In the genomic region with DNA sequence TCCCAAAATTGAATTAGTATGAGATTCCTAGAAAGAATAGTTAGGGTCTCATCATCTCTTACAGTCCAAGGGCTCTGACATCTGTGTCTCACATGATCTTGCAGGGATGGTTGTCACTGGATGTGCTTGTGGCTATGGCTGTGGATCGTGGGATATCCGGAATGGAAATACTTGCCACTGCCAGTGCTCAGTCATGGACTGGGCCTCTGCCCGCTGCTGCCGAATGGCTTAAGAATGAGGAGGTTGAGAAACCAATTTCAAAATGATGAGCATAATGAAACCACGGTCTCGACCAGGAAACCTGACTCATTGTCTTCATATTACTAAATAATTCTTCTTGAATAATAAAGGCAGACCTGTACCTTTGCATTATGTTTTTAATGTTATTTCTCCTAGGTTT, we compare ENCODE assay signal across 26 mouse cellular contexts. TPM values are rescaled to one million over a fixed set of nuclear protein-coding genes. Genes with fewer than 3 reads are reported as not detected.
DNase-seq lines count a peak whose midpoint lies in the region; ATAC-seq and TF ChIP-seq lines count a peak whose summit lies in the region.
"Had no signal": no experiment of that assay in that cellular context is flagged by ENCODE, and none has a peak within 500 bp of the region (broad histone marks: within the 10 kb centered on the region; RNA-seq: fewer than 3 reads in every experiment).

No protein-coding gene starts in this region.

- no peak for DNase-seq in layer of hippocampus, postnatal 10 days (ENCODE audit: low spot score in 2 of 2)
- no peak for DNase-seq in forebrain, postnatal 0 days
- DNase-seq in neural tube, embryonic 10.5 days (ENCODE audit: extremely low spot score, low spot score), result no peak
- DNase-seq: adrenal gland, postnatal 10 days; cerebellum, adult 11 months; cerebellum, adult 8-10 months; cerebellum, postnatal 14 days; gastrocnemius, postnatal 10 days had no signal

- H3K36me3 ChIP-seq in liver, embryonic 16.5 days (ENCODE audit: control insufficient read depth, insufficient read depth), result no peaks in the 10 kb centered on the region
- no peaks in the 10 kb centered on the region for H3K36me3 ChIP-seq in liver, embryonic 12.5 days
- no peaks in the 10 kb centered on the region for H3K36me3 ChIP-seq in forebrain, postnatal 0 days (ENCODE audit: insufficient read depth)
- H3K36me3 ChIP-seq: embryonic facial prominence, embryonic 12.5 days; heart, embryonic 12.5 days; hindbrain, embryonic 15.5 days had no signal

- H3K4me1 ChIP-seq in liver, embryonic 16.5 days (ENCODE audit: control insufficient read depth, low read depth, low read length), result no peaks in the 10 kb centered on the region
- no peaks in the 10 kb centered on the region for H3K4me1 ChIP-seq in liver, embryonic 12.5 days
- no peaks in the 10 kb centered on the region for H3K4me1 ChIP-seq in forebrain, postnatal 0 days (ENCODE audit: insufficient read depth)
- H3K4me1 ChIP-seq: embryonic facial prominence, embryonic 12.5 days; forebrain, embryonic 13.5 days; heart, embryonic 12.5 days; hindbrain, embryonic 15.5 days had no signal

- no peak overlapping the region for H3K9ac ChIP-seq in liver, embryonic 16.5 days (ENCODE audit: low read depth, low read length)
- no peak overlapping the region for H3K9ac ChIP-seq in liver, embryonic 12.5 days
- H3K9ac ChIP-seq in forebrain, postnatal 0 days, result no peak overlapping the region
- H3K9ac ChIP-seq: embryonic facial prominence, embryonic 12.5 days; forebrain, embryonic 13.5 days; heart, embryonic 12.5 days; hindbrain, embryonic 15.5 days had no signal

- no peaks in the 10 kb centered on the region for H3K9me3 ChIP-seq in liver, embryonic 16.5 days (replicated peaks; ENCODE audit: control insufficient read depth, low read length)
- no peaks in the 10 kb centered on the region for H3K9me3 ChIP-seq in liver, embryonic 12.5 days (replicated peaks)
- H3K9me3 ChIP-seq in forebrain, postnatal 0 days (ENCODE audit: low read length), result no peaks in the 10 kb centered on the region
- H3K9me3 ChIP-seq: embryonic facial prominence, embryonic 12.5 days; forebrain, embryonic 13.5 days; heart, embryonic 12.5 days; hindbrain, embryonic 15.5 days had no signal

- no peak for TF ChIP-seq CTCF in forebrain, postnatal 0 days (IDR thresholded peaks at IDR 0.05; ENCODE audit: low read depth)

- H3K27ac ChIP-seq in liver, embryonic 16.5 days (ENCODE audit: low read length), result no peak overlapping the region
- H3K27ac ChIP-seq in liver, embryonic 12.5 days, result no peak overlapping the region
- H3K27ac ChIP-seq in forebrain, postnatal 0 days (ENCODE audit: low read depth, low read length), result no peak overlapping the region
- H3K27ac ChIP-seq: embryonic facial prominence, embryonic 12.5 days; forebrain, embryonic 13.5 days; hindbrain, embryonic 15.5 days had no signal

- no peak overlapping the region for H3K4me3 ChIP-seq in liver, embryonic 16.5 days (ENCODE audit: low read depth, low read length)
- no peak overlapping the region for H3K4me3 ChIP-seq in liver, embryonic 12.5 days
- H3K4me3 ChIP-seq in forebrain, postnatal 0 days (ENCODE audit: low read depth, low read length), result no peak overlapping the region
- H3K4me3 ChIP-seq: embryonic facial prominence, embryonic 12.5 days; forebrain, embryonic 13.5 days; heart, embryonic 12.5 days; hindbrain, embryonic 15.5 days had no signal

- 64% methylated on average over 6 of the region's 6 CpGs for WGBS in liver, embryonic 16.5 days (ENCODE audit: insufficient replicate concordance)
- 67% methylated on average over 6 of the region's 6 CpGs for WGBS in liver, embryonic 12.5 days (ENCODE audit: insufficient replicate concordance)
- WGBS in forebrain, postnatal 0 days, result 91% methylated on average over 6 of the region's 6 CpGs

- ATAC-seq in liver, embryonic 16.5 days (ENCODE audit: low read depth), result peak; percentile 48; the same call in 1 of the 2 replicates
- ATAC-seq in liver, embryonic 12.5 days, result no peak
- ATAC-seq in common myeloid progenitor, adult 5-6 weeks (replicated peaks; ENCODE audit: low read depth, poor library complexity, severe bottlenecking), result peak; percentile 25; the same call in 1 of the 2 replicates
- peak; percentile 93 for ATAC-seq in megakaryocyte, adult 5-6 weeks (ENCODE audit: poor library complexity, severe bottlenecking)
- ATAC-seq in forebrain, postnatal 0 days, result no peak
- ATAC-seq: forebrain, embryonic 13.5 days; intestine, embryonic 16.5 days had no signal

- no peak overlapping the region for H3K4me2 ChIP-seq in liver, embryonic 16.5 days (ENCODE audit: low read depth, low read length)
- H3K4me2 ChIP-seq in liver, embryonic 12.5 days, result no peak overlapping the region
- H3K4me2 ChIP-seq in forebrain, postnatal 0 days (ENCODE audit: low read depth), result no peak overlapping the region
- H3K4me2 ChIP-seq: embryonic facial prominence, embryonic 12.5 days; forebrain, embryonic 13.5 days; heart, embryonic 12.5 days; hindbrain, embryonic 15.5 days had no signal

- H3K27me3 ChIP-seq in liver, embryonic 16.5 days (ENCODE audit: control insufficient read depth, insufficient read depth, low read depth, low read length), result no peaks in the 10 kb centered on the region
- H3K27me3 ChIP-seq in liver, embryonic 12.5 days (replicated peaks), result no peaks in the 10 kb centered on the region
- H3K27me3 ChIP-seq in forebrain, postnatal 0 days (ENCODE audit: insufficient read depth, low read length), result no peaks in the 10 kb centered on the region
- H3K27me3 ChIP-seq: CH12.LX; embryonic facial prominence, embryonic 12.5 days; forebrain, embryonic 13.5 days; heart, embryonic 12.5 days; hindbrain, embryonic 15.5 days had no signal

RNA-seq across cellular contexts. Expression of a gene that starts 1.9 kb away (rescaled TPM):
- polyA plus RNA-seq in liver, embryonic 16.5 days (2015; fragmentation: Nextera tagmentation; extraction: Ambion mirVana), result not detected in 2 replicates
- not detected in 2 replicates for polyA plus RNA-seq in liver, embryonic 12.5 days (2016; fragmentation: Nextera tagmentation; extraction: Ambion mirVana)
- total RNA-seq in common myeloid progenitor, adult 5-6 weeks (2017), result not detected in 2 replicates
- not detected in 2 replicates for total RNA-seq in megakaryocyte, adult 5-6 weeks (2015)
- total RNA-seq in megakaryocyte, adult 5-6 weeks (2017), result not detected in 2 replicates
- total RNA-seq in layer of hippocampus, postnatal 10 days (2021), result not detected
- total RNA-seq in forebrain, postnatal 0 days (2014; rRNA removed), result not detected in 2 replicates
- polyA plus RNA-seq in forebrain, postnatal 0 days (2015; fragmentation: Nextera tagmentation; extraction: Ambion mirVana), result not detected in 2 replicates
- total RNA-seq: adrenal gland, postnatal 10 days; adrenal gland, postnatal 4 days; CH12.LX; gastrocnemius, postnatal 10 days; heart, adult 8-10 months; heart, postnatal 25 days had no signal
- polyA plus RNA-seq: brain, embryonic 14.5 days; cortical plate, adult 2 months; embryonic facial prominence, embryonic 12.5 days; forebrain, embryonic 13.5 days; gonadal fat pad, adult 2 months; heart, embryonic 12.5 days; heart, embryonic 16.5 days; hindbrain, embryonic 11.5 days; hindbrain, embryonic 15.5 days; intestine, embryonic 16.5 days had no signal

RNA-seq across cellular contexts. Expression of a gene that starts 23.8 kb away (rescaled TPM):
- not detected in 2 replicates for polyA plus RNA-seq in liver, embryonic 16.5 days (2015; fragmentation: Nextera tagmentation; extraction: Ambion mirVana)
- polyA plus RNA-seq in liver, embryonic 12.5 days (2016; fragmentation: Nextera tagmentation; extraction: Ambion mirVana), result not detected in 2 replicates
- not detected in 2 replicates for total RNA-seq in common myeloid progenitor, adult 5-6 weeks (2017)
- 0.82 TPM in 1 of 2 replicates, not detected in the other for total RNA-seq in megakaryocyte, adult 5-6 weeks (2015)
- not detected in 2 replicates for total RNA-seq in megakaryocyte, adult 5-6 weeks (2017)
- not detected for total RNA-seq in layer of hippocampus, postnatal 10 days (2021)
- not detected in 2 replicates for total RNA-seq in forebrain, postnatal 0 days (2014; rRNA removed)
- 1.4 and 2.4 TPM in 2 replicates for polyA plus RNA-seq in forebrain, postnatal 0 days (2015; fragmentation: Nextera tagmentation; extraction: Ambion mirVana)
- total RNA-seq: CH12.LX had no signal
- polyA plus RNA-seq: brain, embryonic 14.5 days; embryonic facial prominence, embryonic 12.5 days; forebrain, embryonic 13.5 days; heart, embryonic 12.5 days; hindbrain, embryonic 11.5 days; hindbrain, embryonic 15.5 days; intestine, embryonic 16.5 days had no signal

RNA-seq across cellular contexts. Expression of a gene that starts 46.7 kb away (rescaled TPM):
- polyA plus RNA-seq in liver, embryonic 16.5 days (2015; fragmentation: Nextera tagmentation; extraction: Ambion mirVana), result not detected in 2 replicates
- polyA plus RNA-seq in liver, embryonic 12.5 days (2016; fragmentation: Nextera tagmentation; extraction: Ambion mirVana), result not detected in 2 replicates
- total RNA-seq in common myeloid progenitor, adult 5-6 weeks (2017), result 0.18 and 7.4 TPM in 2 replicates
- total RNA-seq in megakaryocyte, adult 5-6 weeks (2015), result 0.14 and 0.27 TPM in 2 replicates
- total RNA-seq in megakaryocyte, adult 5-6 weeks (2017), result 0.26 TPM in 1 of 2 replicates, not detected in the other
- under 1 TPM in 1 of 2 experiments, not detected in 1; 0.18 TPM for total RNA-seq in layer of hippocampus, postnatal 10 days (2021)
- 0.05 and 0.15 TPM in 2 replicates for total RNA-seq in forebrain, postnatal 0 days (2014; rRNA removed)
- polyA plus RNA-seq in forebrain, postnatal 0 days (2015; fragmentation: Nextera tagmentation; extraction: Ambion mirVana), result not detected in 2 replicates
- total RNA-seq: adrenal gland, postnatal 4 days; CH12.LX; gastrocnemius, postnatal 10 days; heart, adult 8-10 months; heart, postnatal 25 days had no signal
- polyA plus RNA-seq: embryonic facial prominence, embryonic 12.5 days; forebrain, embryonic 13.5 days; heart, embryonic 12.5 days; hindbrain, embryonic 11.5 days had no signal

RNA-seq across cellular contexts. Expression of a gene that starts 53.9 kb away (rescaled TPM):
- polyA plus RNA-seq in liver, embryonic 16.5 days (2015; fragmentation: Nextera tagmentation; extraction: Ambion mirVana), result 20.3 and 25.2 TPM in 2 replicates
- polyA plus RNA-seq in liver, embryonic 12.5 days (2016; fragmentation: Nextera tagmentation; extraction: Ambion mirVana), result 1.1 and 1.4 TPM in 2 replicates
- total RNA-seq in common myeloid progenitor, adult 5-6 weeks (2017), result 5.0 and 8.2 TPM in 2 replicates
- 4,075 and 4,871 TPM in 2 replicates for total RNA-seq in megakaryocyte, adult 5-6 weeks (2015)
- 1,919 and 2,167 TPM in 2 replicates for total RNA-seq in megakaryocyte, adult 5-6 weeks (2017)
- total RNA-seq in layer of hippocampus, postnatal 10 days (2021), result not detected
- 0.85 TPM in 1 of 2 replicates, not detected in the other for total RNA-seq in forebrain, postnatal 0 days (2014; rRNA removed)
- 0.75 and 1.3 TPM in 2 replicates for polyA plus RNA-seq in forebrain, postnatal 0 days (2015; fragmentation: Nextera tagmentation; extraction: Ambion mirVana)
- total RNA-seq: CH12.LX had no signal
- polyA plus RNA-seq: forebrain, embryonic 13.5 days; heart, embryonic 12.5 days; hindbrain, embryonic 11.5 days had no signal

Comparison
In these comparisons a context has a peak if more than half of its experiments do, and no peak if none do; other contexts are left out.
1. ATAC-seq: peak in liver, embryonic 16.5 days (single experiment), common myeloid progenitor, adult 5-6 weeks (single experiment) and megakaryocyte, adult 5-6 weeks (single experiment); none in liver, embryonic 12.5 days (single experiment) and forebrain, postnatal 0 days (single experiment).